Mouse (Mus musculus) retina, adult 2 months (tissue): Measurements from ENCODE around the gene Wdr41.

ENCODE experiments used
- DNase-seq: peaks from one replicate; pipeline ENCODE4 v3.0.0-alpha.2; 2012; ENCODE audit warnings: low read depth, low spot score

Gene Wdr41

GRCm38 (mm10) chr13:95034715-95035114 is 58.6 kb downstream of the Wdr41 start:
- no peak for DNase-seq

GRCm38 (mm10) chr13:95038200-95038599 is 62.1 kb downstream of the Wdr41 start:
- no peak for DNase-seq

- no peak for DNase-seq
These were observed 64.1 kb downstream of the Wdr41 start for GRCm38 (mm10) chr13:95040140-95040738.

- DNase-seq: no peak
These were observed 68.0 kb downstream of the Wdr41 start for GRCm38 (mm10) chr13:95044108-95044507.

GRCm38 (mm10) chr13:95050398-95050797 is 74.3 kb downstream of the Wdr41 start:
- no peak for DNase-seq

- DNase-seq: no peak
These were observed 76.3 kb downstream of the Wdr41 start for GRCm38 (mm10) chr13:95052421-95052820.

- DNase-seq: no peak
These were observed 79.7 kb downstream of the Wdr41 start for GRCm38 (mm10) chr13:95055742-95056388.

- no peak for DNase-seq
These were observed 80.5 kb downstream of the Wdr41 start for GRCm38 (mm10) chr13:95056501-95057280.

GRCm38 (mm10) chr13:95058885-95059284 is 82.7 kb downstream of the Wdr41 start:
- no peak for DNase-seq

- DNase-seq: no peak
These were observed 87.4 kb downstream of the Wdr41 start for GRCm38 (mm10) chr13:95063390-95064017.

GRCm38 (mm10) chr13:95067854-95068253 is 91.7 kb downstream of the Wdr41 start:
- DNase-seq: no peak

GRCm38 (mm10) chr13:95070268-95070667 is 94.1 kb downstream of the Wdr41 start:
- no peak for DNase-seq
